Mouse (Mus musculus): ENCODE results near the gene Mpo. TPM values are rescaled to one million over a fixed set of nuclear protein-coding genes. Genes with fewer than 3 reads are reported as not detected.
A peak's percentile ranks its signal among the peaks of the same experiment; 100 is the strongest.

The Mpo gene
- polyA plus RNA-seq, 1 experiment from 2014 or later: 2.9 TPM

DNA sequence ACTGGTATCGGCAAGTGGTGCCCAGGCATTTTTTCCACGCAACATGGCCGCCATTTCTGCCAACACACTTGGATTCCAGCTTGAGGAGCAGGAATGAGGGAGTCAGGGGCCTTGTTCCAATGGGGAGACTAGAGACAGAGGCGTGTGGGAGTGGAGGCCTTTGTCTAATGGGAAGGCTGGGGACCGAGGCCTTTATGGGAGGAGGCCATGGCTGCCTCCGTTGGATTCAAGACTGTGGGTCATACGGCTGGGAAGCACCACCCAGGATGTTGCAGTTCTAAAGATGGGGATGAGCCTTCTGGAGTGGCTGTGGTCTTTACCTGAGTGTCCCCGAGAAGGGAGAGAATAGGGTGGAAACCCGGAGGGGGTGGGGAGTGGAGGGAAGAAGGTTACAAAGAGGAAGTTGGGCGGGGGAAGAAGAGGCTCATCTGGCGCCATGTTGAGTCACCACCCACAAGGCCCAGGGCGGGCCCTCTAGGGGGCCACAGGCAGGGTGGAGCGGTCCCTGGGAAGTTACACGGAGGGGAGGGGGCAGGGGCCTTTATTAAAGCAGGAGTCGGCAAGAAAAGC is 37.0 kb upstream of the Mpo start:
- no peak overlapping the region for H3K9ac ChIP-seq (ENCODE audit: low read length)
- peaks cover 10% of the 10 kb centered on the region; the same call in 1 of the 2 replicates for H3K27me3 ChIP-seq (ENCODE audit: control insufficient read depth, insufficient read depth, low read length)
- H3K4me3 ChIP-seq (ENCODE audit: low read depth, low read length): peak overlapping the region; percentile 1; the same call in 1 of the 2 replicates
- peak; percentile 65 for DNase-seq (ENCODE audit: low spot score, missing footprints)
- H3K36me3 ChIP-seq (ENCODE audit: control insufficient read depth, insufficient read depth, low read length): no peaks in the 10 kb centered on the region
- H3K4me2 ChIP-seq: no peak overlapping the region
- no peak overlapping the region for H3K27ac ChIP-seq (ENCODE audit: low read depth, low read length)
- H3K9me3 ChIP-seq (ENCODE audit: control insufficient read depth, low read length): no peaks in the 10 kb centered on the region
- H3K4me1 ChIP-seq (ENCODE audit: control insufficient read depth, insufficient read depth, low read length): peaks cover 7% of the 10 kb centered on the region
- 84% methylated on average over 15 of the region's 15 CpGs for WGBS
- no peak for ATAC-seq (ENCODE audit: low FRiP score)

DNA sequence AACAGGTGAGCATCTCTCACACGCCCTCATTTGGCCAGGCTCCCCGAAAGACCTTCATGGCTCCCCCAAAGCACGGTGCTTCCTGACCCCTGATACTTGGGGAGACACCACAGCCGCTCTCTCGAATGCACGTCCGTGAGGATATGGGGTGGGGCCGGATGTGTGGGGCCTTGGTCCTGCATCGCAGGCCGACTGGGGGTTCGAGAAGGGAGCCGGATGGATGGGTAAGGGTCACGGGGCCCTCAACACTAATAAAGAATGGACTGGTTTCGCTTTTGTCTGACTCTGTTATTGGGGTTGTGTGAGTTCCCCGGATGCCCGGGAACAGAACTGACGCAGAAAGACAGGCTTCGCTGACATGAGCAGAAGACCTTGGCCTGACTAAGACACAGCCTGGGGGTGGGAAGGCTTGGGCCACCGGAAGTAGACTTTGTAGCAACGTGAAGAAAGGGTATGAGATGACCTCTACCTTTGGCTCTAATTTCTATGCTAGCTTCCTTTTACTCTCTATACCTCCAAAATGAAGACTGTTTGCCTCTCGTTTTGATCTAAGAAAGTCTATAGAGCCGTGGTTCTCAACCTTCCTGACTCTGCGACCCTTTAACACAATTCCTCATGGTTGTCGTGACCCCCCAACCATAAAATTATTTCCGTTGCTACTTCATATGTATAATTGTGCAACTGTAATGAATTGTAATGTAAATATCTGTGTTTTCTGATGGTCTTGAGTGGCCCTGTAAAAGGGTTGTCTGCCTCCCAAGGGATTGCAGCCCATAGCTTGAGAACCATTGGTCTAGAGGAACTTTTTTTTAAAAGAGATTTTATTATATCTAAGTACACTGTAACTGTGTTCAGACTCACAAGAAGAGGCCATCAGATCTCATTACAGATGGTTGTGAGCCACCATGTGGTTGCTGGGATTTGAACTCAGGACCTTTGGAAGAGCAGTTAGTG is 36.1 kb upstream of the Mpo start:
- peaks cover 20% of the 10 kb centered on the region for H3K27me3 ChIP-seq (ENCODE audit: control insufficient read depth, insufficient read depth, low read length)
- DNase-seq (ENCODE audit: low spot score, missing footprints) (peak; percentile 81), ATAC-seq (ENCODE audit: low FRiP score) (no peak)
- WGBS: 86% methylated on average over 25 of the region's 25 CpGs
- peaks cover 7% of the 10 kb centered on the region for H3K4me1 ChIP-seq (ENCODE audit: control insufficient read depth, insufficient read depth, low read length)
- no peak overlapping the region for H3K27ac ChIP-seq (ENCODE audit: low read depth, low read length)
- no peaks in the 10 kb centered on the region for H3K9me3 ChIP-seq (ENCODE audit: control insufficient read depth, low read length)
- H3K9ac ChIP-seq (ENCODE audit: low read length): no peak overlapping the region
- no peak overlapping the region; the same call in 1 of the 2 replicates for H3K4me3 ChIP-seq (ENCODE audit: low read depth, low read length)
- no peak overlapping the region for H3K4me2 ChIP-seq
- no peaks in the 10 kb centered on the region for H3K36me3 ChIP-seq (ENCODE audit: control insufficient read depth, insufficient read depth, low read length)

DNA sequence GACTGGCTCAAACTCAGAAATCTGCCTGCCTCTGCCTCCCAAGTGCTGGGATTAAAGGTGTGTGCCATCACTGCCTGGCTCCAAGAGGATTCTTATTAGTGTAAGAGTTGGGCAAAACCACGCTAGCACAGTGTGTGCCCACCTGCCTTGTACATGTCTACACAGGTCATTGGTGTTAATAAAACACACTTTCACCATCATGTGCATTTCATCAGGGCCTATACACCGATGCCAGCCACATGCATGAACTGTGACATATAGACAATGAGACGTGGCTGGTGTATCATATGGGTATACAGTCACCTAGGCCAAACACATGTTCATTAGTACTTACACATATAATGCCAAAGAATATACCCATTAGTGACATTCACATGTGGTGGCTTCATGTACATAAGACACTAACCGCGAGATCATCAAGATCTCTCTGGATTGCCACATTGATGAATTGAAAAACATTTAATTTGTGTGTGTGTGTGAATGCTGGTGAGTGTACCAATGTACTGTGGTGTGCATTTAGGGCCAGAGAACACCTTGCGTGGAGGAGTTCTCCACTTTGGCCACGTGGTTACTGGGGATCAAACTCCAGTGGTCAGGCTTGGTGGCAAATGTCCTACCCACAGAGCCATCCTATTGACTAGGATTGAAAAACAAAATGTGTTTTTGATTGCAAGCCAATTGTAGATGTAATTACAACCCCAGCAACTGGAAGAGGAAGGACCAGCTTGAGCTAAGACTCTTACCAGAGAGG is 35.0 kb upstream of the Mpo start:
- H3K9me3 ChIP-seq (ENCODE audit: control insufficient read depth, low read length): no peaks in the 10 kb centered on the region
- H3K4me2 ChIP-seq: no peak overlapping the region
- H3K27me3 ChIP-seq (ENCODE audit: control insufficient read depth, insufficient read depth, low read length): peaks cover 30% of the 10 kb centered on the region
- WGBS: 81% methylated on average over 7 of the region's 7 CpGs
- peak; percentile 31 for DNase-seq (ENCODE audit: low spot score, missing footprints)
- no peaks in the 10 kb centered on the region for H3K36me3 ChIP-seq (ENCODE audit: control insufficient read depth, insufficient read depth, low read length)
- H3K9ac ChIP-seq (ENCODE audit: low read length): no peak overlapping the region
- no peak overlapping the region for H3K27ac ChIP-seq (ENCODE audit: low read depth, low read length)
- ATAC-seq (ENCODE audit: low FRiP score): no peak
- H3K4me1 ChIP-seq (ENCODE audit: control insufficient read depth, insufficient read depth, low read length): peaks cover 11% of the 10 kb centered on the region
- no peak overlapping the region for H3K4me3 ChIP-seq (ENCODE audit: low read depth, low read length)

DNA sequence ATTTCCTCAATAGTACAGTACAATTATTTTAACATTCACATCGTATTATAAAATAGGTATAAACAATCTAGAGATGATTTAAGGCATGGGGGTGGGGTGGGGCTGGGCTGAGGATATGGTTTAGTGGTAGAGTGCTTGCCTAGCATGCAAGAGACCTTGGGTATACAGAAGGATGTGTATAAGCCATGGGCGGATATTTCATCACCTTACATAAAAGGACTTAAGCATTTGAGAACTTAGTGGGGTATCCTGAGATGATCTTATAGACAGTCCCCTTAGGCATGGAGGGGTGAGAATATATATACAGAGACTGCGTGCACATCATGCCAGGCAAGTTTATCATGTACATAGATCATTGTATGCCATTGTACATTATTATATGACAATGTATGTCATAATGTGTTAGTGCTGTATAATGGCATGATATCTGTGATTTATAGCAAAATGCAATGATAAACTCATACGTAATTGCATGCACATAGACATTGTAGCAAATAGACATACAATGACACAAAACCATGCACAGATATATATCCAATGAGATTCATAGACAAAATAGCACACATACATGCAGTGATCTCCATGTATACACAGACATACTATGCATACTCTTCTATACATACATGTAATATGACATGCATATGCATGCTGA is 34.3 kb upstream of the Mpo start:
- no peak overlapping the region for H3K27ac ChIP-seq (ENCODE audit: low read depth, low read length)
- WGBS: 78% methylated on average over 4 of the region's 4 CpGs
- DNase-seq (ENCODE audit: low spot score, missing footprints) (peak; percentile 33), ATAC-seq (ENCODE audit: low FRiP score) (no peak)
- H3K36me3 ChIP-seq (ENCODE audit: control insufficient read depth, insufficient read depth, low read length): no peaks in the 10 kb centered on the region
- H3K4me2 ChIP-seq: no peak overlapping the region
- no peak overlapping the region for H3K9ac ChIP-seq (ENCODE audit: low read length)
- H3K4me1 ChIP-seq (ENCODE audit: control insufficient read depth, insufficient read depth, low read length): peaks cover 19% of the 10 kb centered on the region
- peaks cover 36% of the 10 kb centered on the region for H3K27me3 ChIP-seq (ENCODE audit: control insufficient read depth, insufficient read depth, low read length)
- H3K4me3 ChIP-seq (ENCODE audit: low read depth, low read length): no peak overlapping the region
- no peaks in the 10 kb centered on the region for H3K9me3 ChIP-seq (ENCODE audit: control insufficient read depth, low read length)

DNA sequence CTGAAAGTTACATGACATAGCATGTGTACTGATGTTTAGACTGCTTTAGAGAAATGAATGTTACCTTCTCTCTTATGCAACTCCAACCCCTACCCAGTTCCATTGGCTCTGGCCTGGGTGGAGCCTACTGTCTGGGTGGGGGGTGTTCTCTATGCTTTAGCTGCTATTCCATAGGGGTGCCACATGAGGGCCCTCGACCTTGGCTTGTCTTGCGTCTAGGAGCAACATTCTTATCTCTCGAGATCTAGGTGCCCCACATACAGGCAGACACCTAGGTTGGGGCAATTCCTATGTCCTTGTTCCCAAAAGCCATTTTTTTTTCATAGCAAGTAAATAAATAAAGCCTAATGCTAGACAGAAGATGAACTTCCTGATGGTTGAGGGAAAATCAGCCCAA is 33.8 kb upstream of the Mpo start:
- WGBS: 2% methylated on average over 3 of the region's 3 CpGs
- H3K9ac ChIP-seq (ENCODE audit: low read length): no peak overlapping the region
- H3K4me3 ChIP-seq (ENCODE audit: low read depth, low read length): no peak overlapping the region
- ATAC-seq (ENCODE audit: low FRiP score) (no peak), DNase-seq (ENCODE audit: low spot score, missing footprints) (no peak)
- no peak overlapping the region for H3K27ac ChIP-seq (ENCODE audit: low read depth, low read length)
- H3K36me3 ChIP-seq (ENCODE audit: control insufficient read depth, insufficient read depth, low read length): no peaks in the 10 kb centered on the region
- peaks cover 37% of the 10 kb centered on the region for H3K27me3 ChIP-seq (ENCODE audit: control insufficient read depth, insufficient read depth, low read length)
- peaks cover 22% of the 10 kb centered on the region for H3K4me1 ChIP-seq (ENCODE audit: control insufficient read depth, insufficient read depth, low read length)
- H3K9me3 ChIP-seq (ENCODE audit: control insufficient read depth, low read length): no peaks in the 10 kb centered on the region
- peak overlapping the region; percentile 50 for H3K4me2 ChIP-seq

DNA sequence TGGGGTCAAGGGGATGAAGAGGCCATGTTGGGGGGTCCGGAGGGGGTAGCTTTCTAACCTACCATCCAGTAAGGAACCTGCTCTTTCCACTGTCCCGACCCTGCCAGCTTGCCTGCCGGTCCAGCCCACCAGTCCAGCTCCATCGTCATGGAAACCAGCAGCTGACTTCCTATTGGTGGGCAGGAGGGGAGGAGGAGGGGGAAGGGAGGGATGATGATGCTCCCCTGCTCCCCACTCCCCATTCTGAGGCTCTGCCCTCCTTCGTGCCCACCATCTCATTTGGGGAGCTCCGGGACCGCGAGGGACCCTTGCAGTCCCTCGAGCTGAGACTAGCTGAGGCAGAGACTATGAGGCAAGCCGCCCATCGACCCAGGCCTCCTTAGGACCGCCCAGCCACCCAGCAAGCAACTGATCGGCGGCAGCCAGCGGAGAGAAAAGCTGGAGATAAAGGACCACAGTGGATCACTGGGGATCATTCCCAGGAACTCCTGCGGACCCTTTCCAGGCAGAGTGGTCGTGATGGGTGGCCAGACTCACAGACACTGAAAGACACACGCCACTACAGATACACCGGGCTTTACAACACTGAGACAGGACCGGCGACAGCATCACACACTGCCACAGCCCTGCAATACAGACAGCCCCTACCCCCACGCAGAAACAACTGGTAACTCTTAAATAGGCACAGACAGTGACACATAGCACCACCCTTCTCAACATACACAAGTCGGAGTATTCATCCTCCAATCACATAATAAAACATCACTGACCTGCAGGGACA is 32.9 kb upstream of the Mpo start, which contains the start of gene Tspoap1:
Gene Tspoap1 (plus strand): TSS at position 241 of the 781 bp plus-strand sequence.
- DNase-seq (ENCODE audit: low spot score, missing footprints) (peak; percentile 94), ATAC-seq (ENCODE audit: low FRiP score) (peak; percentile 77)
- Histone ChIP-seq H3K27me3 (ENCODE audit: control insufficient read depth, insufficient read depth, low read length) (peaks cover 44% of the 10 kb centered on the region), H3K4me1 (ENCODE audit: control insufficient read depth, insufficient read depth, low read length) (peaks cover 29% of the 10 kb centered on the region), H3K9ac (ENCODE audit: low read length) (peak within 1 kb of the TSS; percentile 60), H3K4me3 (ENCODE audit: low read depth, low read length) (peak within 1 kb of the TSS; percentile 32), H3K36me3 (ENCODE audit: control insufficient read depth, insufficient read depth, low read length) (no peaks in the 10 kb centered on the region), H3K4me2 (peak within 1 kb of the TSS; percentile 50), H3K27ac (ENCODE audit: low read depth, low read length) (peak within 1 kb of the TSS; percentile 22; the same call in 1 of the 2 replicates), H3K9me3 (ENCODE audit: control insufficient read depth, low read length) (no peaks in the 10 kb centered on the region)
- 4% methylated on average over 23 of the region's 23 CpGs for WGBS

DNA sequence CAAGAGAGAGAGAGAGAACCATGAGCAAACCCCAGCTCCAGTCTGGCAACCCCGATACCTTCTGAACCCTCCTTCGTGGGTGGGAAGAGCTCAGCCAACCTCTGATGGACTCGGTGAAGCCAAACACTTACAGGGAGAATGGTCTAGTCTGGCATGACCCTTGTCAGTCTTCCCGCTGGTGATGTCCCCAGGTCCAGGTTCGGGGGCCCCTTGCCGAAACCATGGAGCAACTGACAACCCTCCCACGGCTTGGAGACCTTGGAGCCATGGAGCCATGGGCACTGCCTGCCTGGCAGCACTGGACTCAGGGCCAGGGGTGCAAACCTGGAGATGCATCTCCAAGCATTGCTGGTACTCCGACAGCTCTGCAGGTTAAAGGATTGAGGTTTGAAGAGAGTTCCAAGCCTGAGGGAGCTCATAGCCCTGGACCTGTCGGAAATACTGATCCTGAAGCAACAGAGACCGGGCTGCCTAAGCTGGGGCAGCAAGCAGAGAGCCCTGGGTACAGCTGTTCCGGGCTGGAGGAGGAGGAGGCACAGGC is 32.1 kb upstream of the Mpo start:
- WGBS: 65% methylated on average over 11 of the region's 11 CpGs
- peak overlapping the region; percentile 50 for H3K4me2 ChIP-seq
- DNase-seq (ENCODE audit: low spot score, missing footprints): peak; percentile 86
- peak overlapping the region; percentile 32; the same call in 1 of the 2 replicates for H3K4me3 ChIP-seq (ENCODE audit: low read depth, low read length)
- H3K27me3 ChIP-seq (ENCODE audit: control insufficient read depth, insufficient read depth, low read length): peaks cover 48% of the 10 kb centered on the region
- H3K36me3 ChIP-seq (ENCODE audit: control insufficient read depth, insufficient read depth, low read length): no peaks in the 10 kb centered on the region
- no peak overlapping the region for H3K27ac ChIP-seq (ENCODE audit: low read depth, low read length)
- ATAC-seq (ENCODE audit: low FRiP score): no peak
- no peaks in the 10 kb centered on the region for H3K9me3 ChIP-seq (ENCODE audit: control insufficient read depth, low read length)
- H3K4me1 ChIP-seq (ENCODE audit: control insufficient read depth, insufficient read depth, low read length): peaks cover 29% of the 10 kb centered on the region
- no peak overlapping the region for H3K9ac ChIP-seq (ENCODE audit: low read length)
